Mouse (Mus musculus): Measurements from ENCODE around the gene Brinp2. TPM values are rescaled to one million over a fixed set of nuclear protein-coding genes. Genes with fewer than 3 reads are reported as not detected.

Brinp2 gene
- total RNA-seq, 2 experiments from 2014 or later = 0.11 to 0.28 TPM

DNA sequence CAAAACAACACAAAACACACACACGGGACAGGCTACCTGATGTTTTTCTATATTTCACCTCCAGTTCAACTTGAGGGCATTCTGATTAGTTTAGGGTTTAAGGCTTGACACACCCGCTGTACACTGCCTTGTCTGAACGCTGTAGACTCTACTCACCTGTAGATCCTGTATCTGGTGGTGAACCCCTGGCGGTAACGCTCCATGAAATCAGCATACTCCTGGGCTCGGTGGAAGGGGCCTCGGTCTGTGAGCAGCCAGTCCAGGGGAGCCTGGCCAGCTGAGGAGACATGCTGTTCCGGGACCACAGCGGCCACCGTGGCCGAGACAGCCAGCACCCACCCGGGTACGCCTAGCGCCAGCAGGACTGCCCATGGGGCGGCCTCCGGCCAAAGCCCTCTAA lies 60.9 kb downstream of the Brinp2 start:
- no peak for DNase-seq

DNA sequence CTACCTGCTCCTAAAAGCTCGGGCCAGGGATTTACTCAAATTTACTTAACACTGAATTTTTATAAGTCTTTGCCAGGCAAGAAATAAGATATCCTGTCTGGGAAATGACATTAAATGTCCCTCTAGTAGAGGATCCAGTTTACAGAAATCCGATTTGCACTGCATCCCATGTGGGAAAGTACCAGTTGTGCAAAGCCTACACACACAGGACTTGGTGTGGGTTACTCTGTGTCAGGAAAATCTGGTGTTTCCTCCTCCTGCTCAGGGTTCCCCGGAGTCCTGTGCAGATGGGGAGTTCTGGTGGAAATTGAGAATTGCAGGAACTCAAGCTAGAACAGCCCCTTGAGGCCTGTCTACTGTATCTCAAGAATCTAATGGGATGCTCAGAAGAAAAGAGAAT lies 70.9 kb downstream of the Brinp2 start:
- no peak for DNase-seq

DNA sequence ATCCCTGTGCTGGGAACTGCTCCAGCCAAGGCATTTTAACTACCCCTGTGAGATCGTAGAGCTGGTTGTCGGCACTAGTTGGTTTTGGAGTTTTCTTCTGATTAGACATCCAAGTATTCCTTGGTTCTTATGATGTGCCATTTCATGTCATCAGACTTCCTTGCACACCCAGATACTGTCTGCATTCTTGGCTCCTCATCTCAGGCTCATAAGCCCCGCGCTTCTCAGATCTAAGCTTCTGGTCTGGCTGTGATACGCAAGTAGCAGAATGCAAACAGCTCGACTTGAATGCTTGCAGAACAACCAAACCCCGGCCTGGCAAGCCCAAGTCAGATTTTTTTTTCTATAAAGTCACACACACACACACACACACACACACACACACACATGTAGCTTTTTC lies 72.3 kb downstream of the Brinp2 start:
- DNase-seq = no peak

DNA sequence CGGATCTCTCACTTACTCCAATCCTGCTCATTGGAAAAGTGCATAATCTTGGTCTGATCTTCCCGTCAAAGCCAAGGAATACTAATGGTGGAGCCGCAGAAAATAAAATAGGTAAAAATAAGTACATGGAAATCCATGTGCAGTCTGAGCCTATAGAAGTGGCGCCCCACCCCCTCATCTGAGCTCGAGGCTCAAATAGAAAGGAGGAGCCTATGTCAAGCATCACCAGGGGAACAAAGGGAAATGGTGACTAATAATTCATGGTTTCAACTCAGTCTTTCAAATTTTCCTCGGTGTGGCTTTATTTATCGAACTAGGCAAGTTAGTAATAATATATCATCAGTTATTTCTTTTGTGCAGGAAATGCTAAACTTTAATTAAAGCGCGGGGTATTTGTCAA lies 84.1 kb downstream of the Brinp2 start:
- DNase-seq = no peak

DNA sequence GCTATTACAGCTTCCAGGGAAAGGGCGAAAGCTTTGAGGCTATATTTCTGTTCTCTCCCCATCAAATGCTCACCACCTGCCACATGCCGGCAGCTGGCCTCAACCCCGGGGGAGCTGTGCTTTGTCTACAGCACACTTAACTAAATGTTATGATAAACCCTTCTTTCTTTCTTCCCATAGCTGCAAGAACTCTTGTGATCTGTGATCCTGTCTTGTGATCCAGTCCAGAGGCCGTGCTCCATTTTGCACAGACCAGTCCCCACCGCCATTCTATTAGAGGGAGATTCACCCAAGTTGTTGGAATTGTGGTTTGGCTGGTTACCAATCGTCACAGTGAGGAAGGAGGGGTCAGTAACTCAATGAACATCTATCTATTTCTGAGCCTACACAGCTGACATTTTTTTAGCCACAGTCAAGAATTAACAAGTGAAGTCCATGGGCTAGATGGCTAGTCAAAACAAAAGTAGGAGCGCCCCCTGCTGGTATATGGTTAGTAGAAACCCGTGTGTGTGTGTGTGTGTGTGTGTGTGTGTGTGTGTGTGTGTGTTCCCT lies 89.0 kb downstream of the Brinp2 start:
- DNase-seq = no peak

DNA sequence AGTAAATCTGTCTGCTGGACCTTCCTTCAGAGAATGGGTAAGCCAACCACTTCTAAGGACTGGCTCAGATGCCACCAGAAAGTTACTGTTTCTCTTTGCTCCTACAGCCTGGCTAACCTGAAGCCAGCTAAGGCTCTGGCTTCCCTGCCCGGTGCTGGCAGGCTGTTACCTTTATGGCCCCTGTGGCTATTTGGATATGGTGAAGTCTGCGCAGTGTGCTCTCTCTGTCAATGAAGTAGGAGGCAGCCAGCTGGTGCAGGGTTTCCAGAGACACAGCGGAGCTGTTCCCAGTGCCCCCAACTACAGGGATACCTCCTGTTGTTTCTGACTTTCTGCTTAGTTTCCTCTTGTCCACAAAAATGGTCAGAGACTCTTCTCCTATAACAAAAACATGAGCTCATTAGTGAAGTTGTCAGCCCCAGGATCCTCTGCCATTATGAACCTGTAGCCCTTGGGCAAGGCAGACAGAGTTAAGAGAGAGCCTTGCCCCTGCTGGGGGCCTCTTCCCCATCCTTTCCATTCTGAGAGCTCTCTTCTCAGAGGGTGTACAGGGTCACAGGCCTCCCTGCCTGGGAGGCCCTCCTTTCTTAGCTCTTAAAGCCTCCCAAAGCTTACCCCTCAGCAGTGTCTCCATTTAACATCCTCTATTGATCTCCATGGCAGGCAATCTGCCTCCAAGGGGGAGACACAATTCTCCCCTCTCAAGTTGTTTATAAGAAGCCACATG lies 89.7 kb downstream of the Brinp2 start:
- no peak for DNase-seq

DNA sequence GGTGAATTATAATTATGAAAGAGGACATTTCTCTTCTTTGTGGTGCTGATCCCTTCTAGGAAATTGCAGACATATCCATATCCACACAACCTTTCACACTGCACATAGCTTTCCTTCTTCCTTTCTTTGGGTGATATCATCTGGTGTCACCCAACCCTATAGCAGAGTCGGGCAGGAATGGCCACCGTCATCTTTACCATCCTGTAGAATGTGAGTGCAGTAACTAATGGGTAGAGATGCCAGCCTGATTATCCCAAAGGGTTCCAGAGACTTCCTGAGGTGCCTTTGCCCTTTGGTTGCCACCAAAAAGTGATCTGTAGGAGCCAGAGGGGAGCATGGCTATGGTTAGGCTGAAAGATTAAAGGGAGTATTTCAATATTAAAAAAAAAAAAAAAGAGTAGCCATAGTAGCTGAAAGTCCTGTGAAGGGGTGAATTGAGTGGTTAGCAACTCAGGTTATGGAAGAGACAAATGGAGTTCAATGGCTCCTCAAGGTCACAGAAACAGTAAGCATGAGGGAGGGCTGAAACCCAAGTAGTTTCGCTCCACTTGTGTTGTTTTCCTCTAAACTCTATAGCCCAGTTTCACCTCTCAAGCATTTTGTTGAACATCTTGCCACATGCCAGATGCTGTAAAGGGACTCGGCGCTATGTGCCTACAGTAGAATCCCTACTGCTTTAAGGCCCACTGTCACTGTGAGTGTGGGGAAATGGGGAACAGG lies 96.5 kb downstream of the Brinp2 start:
- no peak for DNase-seq

DNA sequence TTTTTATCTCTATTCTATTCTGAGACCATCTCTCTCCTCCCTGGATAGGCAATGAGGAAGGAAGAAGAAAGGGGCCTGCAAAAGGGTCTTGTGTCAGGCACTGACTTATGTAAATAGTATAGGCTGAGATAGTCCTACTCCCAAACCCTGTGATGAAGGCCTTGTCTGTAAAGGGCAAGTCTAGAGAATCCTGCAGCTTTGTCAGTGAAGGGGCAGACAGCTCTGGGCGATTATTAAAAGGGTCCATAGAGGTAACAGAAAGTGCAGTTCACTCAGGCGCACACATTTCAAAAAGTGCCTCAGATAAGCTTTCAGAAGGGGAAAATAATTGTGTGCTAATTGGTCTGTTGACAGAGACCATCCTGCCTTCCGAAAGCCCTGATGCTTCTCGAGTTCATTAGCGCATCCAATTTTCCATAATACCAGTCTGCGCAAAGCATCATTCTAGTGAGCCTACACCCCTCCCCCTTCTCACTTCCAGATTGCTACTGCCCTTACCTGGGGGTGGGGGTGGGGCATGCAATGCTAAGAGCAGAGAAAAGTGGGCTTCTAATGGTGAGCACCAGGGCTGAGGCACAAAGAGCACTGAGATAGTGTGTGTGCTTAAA lies 97.3 kb downstream of the Brinp2 start:
- DNase-seq = no peak

DNA sequence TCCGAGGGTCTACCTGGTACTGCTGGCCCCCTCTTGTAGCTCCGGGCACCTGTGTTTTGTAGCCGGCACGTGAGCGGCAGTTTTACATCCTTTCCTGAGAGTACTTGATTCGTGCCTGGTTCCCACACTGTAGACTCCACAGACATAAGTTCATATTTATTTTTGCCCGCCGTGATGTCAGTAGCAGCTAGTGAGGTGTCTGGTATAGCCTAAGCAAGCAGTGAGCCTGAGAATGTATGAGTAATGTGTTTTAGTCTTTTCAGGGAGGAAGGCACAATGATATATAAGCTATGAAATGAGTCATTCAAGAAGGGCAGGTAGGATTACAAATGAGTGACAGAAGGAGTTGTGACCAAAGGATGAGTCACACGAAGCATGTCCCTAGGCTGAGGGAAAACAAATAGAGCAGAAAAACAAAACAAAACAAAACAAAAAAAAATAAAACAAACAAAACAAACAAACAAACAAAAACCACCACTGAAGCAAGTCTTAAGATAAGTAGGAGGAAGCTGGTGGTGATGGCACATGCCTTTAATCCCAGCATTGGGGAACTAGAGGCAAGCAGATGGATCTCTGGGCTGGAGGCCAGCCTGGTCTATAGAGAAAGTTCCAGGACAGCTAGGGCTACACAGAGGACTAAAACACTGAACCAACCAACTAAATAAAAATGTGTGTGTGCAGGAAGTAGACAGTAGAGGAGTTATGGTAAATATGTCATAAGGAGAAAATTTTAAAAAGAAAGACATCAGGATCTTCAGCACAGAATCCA lies 100.0 kb downstream of the Brinp2 start:
- no peak for DNase-seq

DNA sequence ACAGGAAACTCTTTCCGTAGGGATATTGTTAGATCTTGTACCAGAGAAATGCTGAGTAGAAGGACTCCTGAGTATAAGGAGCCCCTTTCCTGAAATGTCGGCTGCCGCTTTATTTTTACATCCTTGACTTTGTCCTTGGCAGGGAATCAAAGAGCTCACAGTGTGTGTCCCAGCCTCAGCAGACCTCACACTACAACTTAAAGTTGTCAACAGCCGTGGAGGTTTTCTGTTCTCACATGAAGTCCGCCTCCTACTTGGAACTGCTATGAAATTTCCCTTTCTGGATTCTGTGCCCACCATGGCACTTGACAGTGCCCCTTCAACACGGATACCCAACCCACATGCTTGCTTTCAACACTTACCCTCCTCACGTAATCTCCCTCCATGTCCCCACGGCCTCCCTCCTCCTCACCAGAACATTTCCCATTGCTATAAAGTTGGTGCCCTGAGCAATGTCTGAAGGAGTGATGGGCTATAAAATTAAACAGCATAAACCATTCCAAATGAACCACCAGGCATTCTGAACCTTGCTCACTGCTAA lies 103.4 kb downstream of the Brinp2 start:
- no peak for DNase-seq

DNA sequence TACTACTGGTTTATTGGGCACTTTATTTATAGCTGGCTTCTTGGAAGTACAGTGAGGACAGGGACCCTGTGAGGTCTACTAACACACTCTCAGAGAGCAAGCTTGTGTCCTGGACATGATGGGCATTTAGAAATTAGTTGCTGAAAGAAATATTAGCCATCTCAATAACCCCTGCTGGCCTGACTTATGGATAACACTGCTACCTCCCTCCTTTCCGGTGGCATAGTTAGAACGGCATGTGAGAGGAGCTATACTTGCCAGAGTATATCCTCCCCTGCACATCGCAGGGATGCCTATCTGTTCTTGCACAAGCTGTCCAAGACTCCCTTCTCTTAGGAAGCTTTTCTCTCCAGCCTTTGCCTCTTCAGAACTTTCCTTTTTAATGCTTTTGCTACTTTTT lies 107.9 kb downstream of the Brinp2 start:
- DNase-seq = no peak

DNA sequence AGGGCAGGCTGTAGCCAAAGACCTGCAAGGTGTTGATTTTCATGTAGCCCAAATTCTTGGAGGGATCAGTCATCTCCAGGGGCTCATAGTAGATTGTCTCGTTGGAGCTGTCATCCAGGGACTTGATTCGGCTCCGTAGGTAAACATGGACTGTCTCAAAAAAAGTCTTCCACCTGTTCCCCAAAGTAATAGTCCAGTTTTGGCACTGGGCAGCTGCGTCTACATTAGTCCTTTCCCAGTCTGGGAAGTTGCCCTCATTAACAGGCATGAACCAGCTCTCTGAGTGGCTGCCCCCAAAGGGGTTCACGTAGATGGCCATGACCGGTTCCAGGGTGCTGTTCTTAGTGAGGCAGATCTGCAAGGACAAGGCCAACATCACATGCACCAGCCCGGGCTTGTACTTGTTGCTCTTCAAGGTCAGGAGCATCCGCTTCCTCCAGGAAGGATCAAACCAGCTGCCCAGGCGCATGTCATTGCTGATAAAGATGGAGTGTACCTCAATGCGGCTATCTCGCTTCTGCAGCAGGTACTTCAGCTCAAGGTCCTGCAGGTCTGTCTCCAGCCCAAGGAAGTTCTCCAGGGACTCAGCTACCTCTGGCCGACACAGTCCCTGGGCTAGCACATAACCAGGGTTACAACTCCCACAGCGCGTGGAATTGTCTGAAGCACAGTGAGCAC lies 109.5 kb downstream of the Brinp2 start:
- DNase-seq = no peak

DNA sequence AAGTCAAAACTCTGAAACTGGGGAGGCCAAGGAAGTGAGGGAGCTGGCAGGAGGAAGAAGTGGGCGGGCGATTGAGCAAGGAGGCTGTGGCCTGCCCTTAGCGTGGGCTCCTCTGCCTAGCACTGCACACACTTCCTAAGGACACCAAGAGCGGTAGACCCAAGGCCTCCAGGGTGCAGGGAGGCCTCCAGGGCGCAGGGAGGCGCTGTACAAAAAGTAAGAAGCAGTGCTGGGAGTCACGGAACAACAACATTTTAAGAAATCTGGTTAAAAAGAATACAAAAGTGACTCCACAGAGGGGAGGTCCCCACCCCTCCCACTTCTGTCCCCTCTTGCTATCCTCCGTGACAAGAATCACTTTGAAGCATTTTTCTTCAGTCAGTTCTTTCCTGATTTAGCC lies 110.6 kb downstream of the Brinp2 start:
- DNase-seq = no peak

DNA sequence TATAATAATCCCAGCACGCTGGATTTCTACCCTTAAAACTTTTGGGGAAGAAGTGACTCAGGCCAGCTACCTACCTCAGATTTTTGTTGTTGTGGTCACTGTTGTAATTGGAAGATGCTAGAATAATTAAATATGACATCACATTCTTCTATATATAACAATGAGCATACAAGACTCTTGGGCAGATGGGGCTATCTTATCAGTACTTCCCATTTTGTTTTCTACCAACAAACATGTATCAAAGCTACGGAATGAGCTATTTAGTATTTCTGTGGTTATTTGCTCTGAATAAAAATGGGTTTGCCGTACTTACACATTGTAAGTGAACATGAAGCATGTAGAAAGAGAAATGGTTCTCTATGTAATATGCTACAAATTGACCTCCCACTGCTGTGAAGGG lies 112.1 kb downstream of the Brinp2 start:
- no peak for DNase-seq

DNA sequence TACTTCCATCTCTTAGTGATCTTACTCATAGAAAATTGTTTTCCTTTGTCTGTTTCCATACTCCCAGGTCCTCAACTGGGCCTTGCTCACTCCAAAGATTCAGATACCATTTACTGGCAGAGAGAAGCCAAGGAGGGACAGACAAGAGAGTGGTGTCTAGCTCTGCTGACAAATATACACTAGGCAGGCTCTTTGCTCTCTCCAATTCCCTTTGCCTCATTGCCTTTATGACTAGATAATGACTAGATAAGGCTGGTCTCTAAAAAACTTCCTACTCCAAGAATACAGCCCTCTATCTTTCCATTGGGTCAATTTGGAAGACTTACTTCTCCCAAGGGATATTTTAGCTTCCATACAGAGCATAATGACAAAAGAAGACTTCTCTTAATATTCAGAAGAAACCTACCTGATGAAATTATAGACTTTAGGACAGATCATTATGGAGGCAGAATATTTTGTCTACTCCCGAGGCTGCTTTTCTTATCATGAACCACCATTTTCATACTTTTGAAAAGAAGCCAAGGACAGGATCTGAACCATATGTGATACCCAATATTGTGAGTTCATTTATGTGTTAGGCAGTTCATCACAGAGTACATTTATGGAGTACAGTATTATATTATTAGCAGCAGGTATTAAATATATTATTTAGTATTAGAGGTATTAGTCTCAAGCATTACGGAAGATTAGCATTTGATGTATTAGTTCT lies 114.1 kb downstream of the Brinp2 start:
- DNase-seq = no peak

DNA sequence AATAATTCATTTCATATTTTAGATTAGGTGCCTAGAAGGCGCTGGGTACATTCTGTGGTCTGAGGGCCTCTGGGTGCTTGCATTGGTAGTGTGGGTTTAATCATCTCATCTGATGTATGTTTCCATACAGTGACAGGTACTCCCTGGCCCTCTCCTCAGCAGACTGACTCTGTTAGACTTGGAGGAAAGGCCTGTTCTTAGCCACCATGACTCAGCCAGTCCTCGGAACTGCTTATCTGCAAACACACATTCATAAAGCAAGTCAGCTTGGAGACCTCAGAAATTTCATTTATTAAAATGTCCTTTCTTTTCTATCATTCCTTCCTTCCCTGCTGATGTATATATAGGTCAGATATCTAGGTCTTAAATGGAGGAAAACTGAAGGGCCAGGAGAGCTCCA lies 116.3 kb downstream of the Brinp2 start:
- DNase-seq = no peak

DNA sequence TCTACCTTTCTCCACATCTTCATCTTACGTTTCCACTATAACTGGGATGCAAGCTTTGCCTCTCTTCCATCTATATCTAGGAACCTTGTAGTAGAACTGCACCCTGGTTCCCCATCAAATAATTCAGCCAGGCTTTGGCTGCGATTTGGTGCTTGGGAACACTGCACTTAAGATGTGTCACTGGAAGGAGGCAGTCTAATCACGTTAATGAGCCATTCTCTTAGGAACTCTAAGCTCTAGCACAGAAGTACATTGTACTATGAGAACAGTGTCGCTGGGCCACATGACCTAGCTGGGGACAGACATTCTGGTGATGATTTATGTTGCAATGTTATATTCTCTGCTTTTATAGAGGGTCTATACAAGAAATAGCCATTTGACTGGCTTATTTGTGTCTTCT lies 117.4 kb downstream of the Brinp2 start:
- no peak for DNase-seq

DNA sequence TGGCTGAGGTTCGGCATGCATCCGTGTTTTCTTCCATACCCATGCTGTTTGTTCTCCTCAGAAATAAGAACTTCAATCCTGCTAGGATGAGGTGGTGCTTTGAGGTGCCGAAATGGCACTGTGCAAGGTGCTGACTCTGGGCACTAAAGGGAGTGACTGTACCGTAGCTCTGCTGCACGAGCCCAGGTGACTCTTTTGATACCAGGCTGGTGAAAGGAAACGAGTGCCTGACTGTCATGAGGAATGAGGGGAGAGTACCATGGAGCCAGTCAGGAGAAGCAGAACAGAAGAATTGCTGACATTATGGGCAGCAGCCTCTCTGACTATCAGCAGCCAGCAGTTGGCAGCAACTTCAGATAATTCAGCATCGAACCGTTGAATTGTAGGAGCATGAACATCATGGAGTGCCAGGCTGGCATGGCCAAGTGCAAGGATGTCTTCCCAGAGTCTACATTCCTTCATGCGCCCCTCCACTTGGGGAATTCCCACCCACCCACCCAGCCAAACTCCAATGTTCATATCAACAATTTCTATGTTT lies 127.4 kb downstream of the Brinp2 start:
- DNase-seq = no peak

DNA sequence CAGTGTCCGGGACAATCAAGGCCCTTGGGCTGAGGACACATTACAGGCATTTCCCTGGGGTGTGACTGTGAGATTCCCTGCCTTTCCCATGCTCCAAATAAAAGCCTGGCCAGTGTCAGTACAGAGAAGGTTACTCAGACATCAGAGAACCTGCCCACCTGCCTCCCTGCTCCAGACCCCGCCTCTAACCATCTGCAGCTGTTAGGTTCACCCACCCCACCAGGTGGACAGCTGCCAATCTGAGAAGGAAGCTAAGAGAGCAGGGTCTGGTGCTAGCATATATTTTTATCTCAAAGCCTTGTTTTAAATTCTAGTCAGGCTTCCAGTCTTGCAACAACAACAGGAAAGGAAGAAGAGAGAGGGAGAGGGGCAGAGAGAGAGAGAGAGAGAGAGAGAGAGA lies 128.9 kb downstream of the Brinp2 start:
- no peak for DNase-seq

DNA sequence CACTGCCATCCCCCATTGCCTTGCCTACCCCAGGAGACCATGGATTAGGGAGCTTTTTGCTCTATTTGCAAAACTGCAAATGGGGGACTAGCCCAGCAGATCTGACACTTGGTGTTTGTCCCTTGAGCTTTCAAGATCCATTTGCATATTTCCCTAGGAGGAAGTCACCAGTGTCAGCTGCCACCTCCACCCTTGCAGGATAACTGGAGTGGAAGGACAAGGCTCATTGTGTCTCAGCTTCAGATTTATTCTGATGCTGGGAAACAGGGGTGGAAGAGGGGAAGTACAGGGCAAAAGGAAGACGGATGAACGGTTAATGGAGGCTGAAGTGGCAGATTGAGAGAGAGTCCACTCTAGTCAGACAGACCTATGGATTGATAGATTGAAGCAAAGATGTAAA lies 129.4 kb downstream of the Brinp2 start:
- DNase-seq = no peak

DNA sequence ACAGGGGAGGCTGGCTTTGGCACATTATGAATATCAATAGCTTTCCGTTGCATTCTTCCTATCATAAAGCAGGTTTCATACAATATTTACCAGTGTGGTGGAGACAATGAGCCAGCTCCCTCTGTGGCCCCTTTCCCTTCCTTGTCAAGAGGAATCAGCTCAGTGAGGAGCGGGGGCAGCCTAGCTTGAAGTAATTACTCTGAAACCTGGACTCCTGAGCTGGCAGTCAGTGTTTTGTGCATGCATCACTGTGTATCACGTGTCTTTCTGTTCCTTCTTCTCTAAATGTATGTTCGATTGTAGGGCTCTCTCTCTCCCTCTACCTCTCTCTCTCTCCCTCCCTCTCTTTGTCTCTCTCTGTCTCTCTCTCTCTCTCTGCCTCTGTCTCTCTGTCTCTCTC lies 135.1 kb downstream of the Brinp2 start:
- DNase-seq = no peak
